ENCODE assay signal across 10 mouse cellular contexts in the genomic region with DNA sequence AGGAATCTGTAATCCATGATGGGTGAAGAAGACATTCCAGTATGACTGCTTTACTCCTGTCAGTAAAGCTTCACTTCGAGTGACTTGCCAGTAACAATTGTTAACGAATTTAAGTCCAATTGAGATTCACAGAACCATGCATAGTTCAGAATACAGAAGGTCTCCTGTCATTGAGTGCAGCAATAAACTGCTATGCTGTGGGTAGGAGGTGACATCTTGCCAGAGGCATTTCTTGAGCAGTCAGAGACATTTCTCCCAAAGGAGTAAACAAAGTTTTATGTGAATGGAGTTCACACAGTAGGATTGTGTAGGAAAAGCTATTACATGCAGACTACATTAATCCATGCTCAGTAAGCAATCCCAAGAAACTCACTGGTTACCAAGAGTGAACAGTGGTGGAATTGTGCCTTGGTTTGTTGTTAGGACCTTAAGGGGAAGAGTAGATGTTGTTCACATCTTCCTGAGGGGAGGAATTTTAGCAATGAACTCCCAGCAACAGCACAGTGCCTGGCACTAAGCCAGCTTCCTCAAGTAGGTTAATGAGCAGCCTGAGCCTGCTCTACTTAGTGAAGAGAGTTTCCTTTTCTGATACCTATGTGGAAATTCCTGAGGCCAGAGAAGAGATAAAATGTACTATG.
DNase-seq lines count a peak whose midpoint lies in the region; ATAC-seq lines count a peak whose summit lies in the region.
"Had no signal": no experiment of that assay in that cellular context is flagged by ENCODE, and none has a peak within 500 bp of the region (broad histone marks: within the 10 kb centered on the region; RNA-seq: fewer than 3 reads in every experiment).

No protein-coding gene starts in this region.

- no peaks in the 10 kb centered on the region for H3K27me3 ChIP-seq in hindbrain, embryonic 14.5 days (ENCODE audit: control insufficient read depth, insufficient read depth, low read length)
- no peaks in the 10 kb centered on the region for H3K27me3 ChIP-seq in hindbrain, embryonic 10.5 days (ENCODE audit: insufficient read depth, poor library complexity, severe bottlenecking)
- H3K27me3 ChIP-seq in forebrain, embryonic 12.5 days = no peaks in the 10 kb centered on the region
- H3K27me3 ChIP-seq in liver, embryonic 11.5 days (replicated peaks; ENCODE audit: control insufficient read depth, insufficient read depth, low read length) = no peaks in the 10 kb centered on the region

- intact Hi-C loops in left cerebral cortex, postnatal 25 days (cut with DNase I) = no loop called here

- H3K9me3 ChIP-seq in hindbrain, embryonic 14.5 days (ENCODE audit: control insufficient read depth, low read length) = no peaks in the 10 kb centered on the region
- H3K9me3 ChIP-seq in hindbrain, embryonic 10.5 days = no peaks in the 10 kb centered on the region
- H3K9me3 ChIP-seq in forebrain, embryonic 12.5 days = no peaks in the 10 kb centered on the region
- no peaks in the 10 kb centered on the region for H3K9me3 ChIP-seq in liver, embryonic 11.5 days (ENCODE audit: control insufficient read depth, low read length)
- H3K9me3 ChIP-seq: G1E had no signal

- H3K4me2 ChIP-seq in hindbrain, embryonic 14.5 days (replicated peaks) = no peak overlapping the region
- no peak overlapping the region for H3K4me2 ChIP-seq in forebrain, embryonic 12.5 days
- no peak overlapping the region for H3K4me2 ChIP-seq in liver, embryonic 11.5 days

- H3K4me1 ChIP-seq in hindbrain, embryonic 14.5 days (replicated peaks; ENCODE audit: control insufficient read depth, insufficient read depth, low read length) = no peaks in the 10 kb centered on the region
- no peaks in the 10 kb centered on the region for H3K4me1 ChIP-seq in hindbrain, embryonic 10.5 days (replicated peaks)
- no peaks in the 10 kb centered on the region for H3K4me1 ChIP-seq in forebrain, embryonic 12.5 days
- no peaks in the 10 kb centered on the region for H3K4me1 ChIP-seq in liver, embryonic 11.5 days (replicated peaks; ENCODE audit: control insufficient read depth, insufficient read depth, low read length)

- 75% methylated on average over 2 of the region's 2 CpGs for WGBS in hindbrain, embryonic 14.5 days
- WGBS in hindbrain, embryonic 10.5 days = 76% methylated on average over 2 of the region's 2 CpGs
- 44% methylated on average over 2 of the region's 2 CpGs for WGBS in forebrain, embryonic 12.5 days
- WGBS in liver, embryonic 11.5 days = 76% methylated on average over 2 of the region's 2 CpGs

- no peaks in the 10 kb centered on the region for H3K36me3 ChIP-seq in hindbrain, embryonic 14.5 days (replicated peaks; ENCODE audit: control insufficient read depth, insufficient read depth)
- H3K36me3 ChIP-seq in hindbrain, embryonic 10.5 days = no peaks in the 10 kb centered on the region
- H3K36me3 ChIP-seq in forebrain, embryonic 12.5 days (replicated peaks) = no peaks in the 10 kb centered on the region
- no peaks in the 10 kb centered on the region for H3K36me3 ChIP-seq in liver, embryonic 11.5 days (ENCODE audit: control insufficient read depth, insufficient read depth, low read length)
- H3K36me3 ChIP-seq: G1E had no signal

- ATAC-seq in hindbrain, embryonic 14.5 days (ENCODE audit: low FRiP score) = peak; percentile 59; the same call in 1 of the 2 replicates
- peak; percentile 54; the same call in 1 of the 2 replicates for ATAC-seq in forebrain, embryonic 12.5 days (ENCODE audit: low FRiP score)
- no peak for ATAC-seq in liver, embryonic 11.5 days (replicated peaks; ENCODE audit: low FRiP score)

- no peak for DNase-seq in hindbrain, embryonic 14.5 days (ENCODE audit: low spot score)
- no peak for DNase-seq in hindbrain, embryonic 10.5 days (ENCODE audit: low spot score)
- peak; percentile 62 for DNase-seq in brain, adult 2 months (ENCODE audit: low read depth, low spot score)
- DNase-seq in left cerebral cortex, postnatal 25 days (ENCODE audit: low spot score in 2 of 2) = peak; percentile 23 to 39
- no peak for DNase-seq in spleen, adult 12 weeks (ENCODE audit: low spot score)
- no peak for DNase-seq in liver, embryonic 11.5 days (ENCODE audit: low spot score)
- DNase-seq in ovary, postnatal 36 days (ENCODE audit: low spot score) = no peak

- H3K9ac ChIP-seq in hindbrain, embryonic 14.5 days = no peak overlapping the region
- no peak overlapping the region for H3K9ac ChIP-seq in forebrain, embryonic 12.5 days
- no peak overlapping the region for H3K9ac ChIP-seq in liver, embryonic 11.5 days (ENCODE audit: low read depth, low read length)

- no peak overlapping the region for H3K27ac ChIP-seq in hindbrain, embryonic 14.5 days
- H3K27ac ChIP-seq in hindbrain, embryonic 10.5 days = no peak overlapping the region
- no peak overlapping the region for H3K27ac ChIP-seq in forebrain, embryonic 12.5 days
- no peak overlapping the region for H3K27ac ChIP-seq in liver, embryonic 11.5 days (ENCODE audit: low read depth, low read length)
- H3K27ac ChIP-seq: macrophage had no signal

- no peak overlapping the region for H3K4me3 ChIP-seq in hindbrain, embryonic 14.5 days (replicated peaks; ENCODE audit: low read length)
- no peak overlapping the region for H3K4me3 ChIP-seq in hindbrain, embryonic 10.5 days
- H3K4me3 ChIP-seq in forebrain, embryonic 12.5 days (replicated peaks) = no peak overlapping the region
- H3K4me3 ChIP-seq in liver, embryonic 11.5 days (ENCODE audit: low read depth, low read length) = no peak overlapping the region

Comparison
In these comparisons a context has a peak if more than half of its experiments do, and no peak if none do; other contexts are left out.
1. DNase-seq: peak in brain, adult 2 months (single experiment) and left cerebral cortex, postnatal 25 days (2 of 2); none in hindbrain, embryonic 14.5 days (single experiment), hindbrain, embryonic 10.5 days (single experiment), spleen, adult 12 weeks (single experiment), liver, embryonic 11.5 days (single experiment) and ovary, postnatal 36 days (single experiment).